Mouse (Mus musculus): ENCODE data around the gene Col2a1. TPM values are rescaled to one million over a fixed set of nuclear protein-coding genes. Genes with fewer than 3 reads are reported as not detected.
A peak's percentile ranks its signal among the peaks of the same experiment; 100 is the strongest.

The Col2a1 gene
- total RNA-seq, 2 experiments from 2014 or later = 0.36 to 0.52 TPM

GRCm38 (mm10) chr15:98004740-98005159 is 255 bp upstream of the Col2a1 start:
- no peak for DNase-seq (ENCODE audit: low spot score)
- intact Hi-C loops (cut with DNase I) = no loop called here

GRCm38 (mm10) chr15:98002991-98003821 is 1.3 kb downstream of the Col2a1 start:
- intact Hi-C loops (cut with DNase I) = no loop called here
- DNase-seq (ENCODE audit: low spot score) = no peak

GRCm38 (mm10) chr15:98002113-98002990 is 2.1 kb downstream of the Col2a1 start:
- intact Hi-C loops (cut with DNase I) = no loop called here
- no peak for DNase-seq (ENCODE audit: low spot score)

GRCm38 (mm10) chr15:98001321-98002112 is 3.0 kb downstream of the Col2a1 start:
- DNase-seq (ENCODE audit: low spot score) = no peak
- intact Hi-C loops (cut with DNase I) = no loop called here

- DNase-seq (ENCODE audit: low spot score) = no peak
- intact Hi-C loops (cut with DNase I) = no loop called here
Observed at GRCm38 (mm10) chr15:97999991-98000390, 4.5 kb downstream of the Col2a1 start.

GRCm38 (mm10) chr15:97999546-97999945 is 4.9 kb downstream of the Col2a1 start:
- DNase-seq (ENCODE audit: low spot score) = no peak
- intact Hi-C loops (cut with DNase I) = no loop called here

- DNase-seq (ENCODE audit: low spot score) = no peak
Observed at GRCm38 (mm10) chr15:97996716-97997256, 7.7 kb downstream of the Col2a1 start.

GRCm38 (mm10) chr15:97992712-97993286 is 11.7 kb downstream of the Col2a1 start:
- peak; percentile 70 for DNase-seq (ENCODE audit: low spot score)
- intact Hi-C loops (cut with DNase I) = no loop called here

More at GRCm38 (mm10) chr15:97996716-97997256, 7.7 kb downstream of the Col2a1 start:
- intact Hi-C loops (cut with DNase I) = no loop called here

- DNase-seq (ENCODE audit: low spot score) = no peak
- intact Hi-C loops (cut with DNase I) = no loop called here
Observed at GRCm38 (mm10) chr15:97992027-97992711, 12.3 kb downstream of the Col2a1 start.

- DNase-seq (ENCODE audit: low spot score) = no peak
- intact Hi-C loops (cut with DNase I) = no loop called here
Observed at GRCm38 (mm10) chr15:97991285-97991895, 13.1 kb downstream of the Col2a1 start.

- intact Hi-C loops (cut with DNase I) = no loop called here
- DNase-seq (ENCODE audit: low spot score) = no peak
Observed at GRCm38 (mm10) chr15:97990721-97991120, 13.8 kb downstream of the Col2a1 start.

- intact Hi-C loops (cut with DNase I) = no loop called here
Observed at GRCm38 (mm10) chr15:97990124-97990523, 14.4 kb downstream of the Col2a1 start.

GRCm38 (mm10) chr15:97989544-97989943 is 15.0 kb downstream of the Col2a1 start:
- DNase-seq (ENCODE audit: low spot score) = no peak
- intact Hi-C loops (cut with DNase I) = no loop called here

More at GRCm38 (mm10) chr15:97990124-97990523, 14.4 kb downstream of the Col2a1 start:
- DNase-seq (ENCODE audit: low spot score) = no peak

- DNase-seq (ENCODE audit: low spot score) = no peak
- intact Hi-C loops (cut with DNase I) = no loop called here
Observed at GRCm38 (mm10) chr15:97981560-97981959, 22.9 kb downstream of the Col2a1 start.

GRCm38 (mm10) chr15:97973248-97974005 is 31.1 kb downstream of the Col2a1 start:
- intact Hi-C loops (cut with DNase I) = no loop called here
- DNase-seq (ENCODE audit: low spot score) = no peak

- intact Hi-C loops (cut with DNase I) = no loop called here
- DNase-seq (ENCODE audit: low spot score) = no peak
Observed at GRCm38 (mm10) chr15:97972580-97972979, 31.9 kb downstream of the Col2a1 start.

GRCm38 (mm10) chr15:97970299-97970698 is 34.2 kb downstream of the Col2a1 start:
- intact Hi-C loops (cut with DNase I) = no loop called here
- no peak for DNase-seq (ENCODE audit: low spot score)

All from heart, postnatal 25 days (tissue).